In the genomic region with DNA sequence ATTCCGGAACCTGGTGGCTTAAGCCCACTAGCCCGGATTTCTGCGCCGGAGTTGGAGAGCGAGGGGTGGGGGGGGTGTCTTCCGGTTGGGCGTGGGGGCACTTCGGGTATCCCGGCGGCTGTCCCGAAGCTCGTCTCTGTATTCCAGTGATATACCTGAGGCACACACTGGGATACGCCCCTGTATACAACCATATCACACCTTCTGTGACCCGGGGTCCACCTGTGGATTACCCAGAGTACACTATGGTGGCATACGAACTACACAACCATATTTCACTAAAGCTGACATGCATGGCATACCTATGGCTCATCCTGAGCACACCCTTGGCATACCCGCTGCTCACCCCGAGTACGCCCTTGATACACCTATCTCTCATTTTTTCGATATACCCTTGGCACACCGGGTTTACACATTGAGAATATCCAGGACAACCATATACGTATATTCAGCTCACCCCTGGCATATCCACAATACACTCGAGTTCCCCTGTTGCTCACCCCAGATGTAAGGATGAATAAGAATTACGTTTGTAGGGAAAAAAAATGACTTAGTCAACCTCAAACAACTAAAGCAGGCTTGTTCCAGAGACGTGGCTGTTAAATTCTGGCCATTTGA, we compare ENCODE assay signal across 8 mouse cellular contexts. TPM values are rescaled to one million over a fixed set of nuclear protein-coding genes. Genes with fewer than 3 reads are reported as not detected.
A peak's percentile ranks its signal among the peaks of the same experiment; 100 is the strongest.
DNase-seq lines count a peak whose midpoint lies in the region; ATAC-seq and TF ChIP-seq lines count a peak whose summit lies in the region.

No protein-coding gene starts in this region.

- H3K9me3 ChIP-seq in kidney, embryonic 15.5 days (replicated peaks), result no peaks in the 10 kb centered on the region
- no peaks in the 10 kb centered on the region for H3K9me3 ChIP-seq in forebrain, postnatal 0 days (ENCODE audit: low read length)
- H3K9me3 ChIP-seq in midbrain, embryonic 13.5 days, result no peaks in the 10 kb centered on the region

- peaks cover 20% of the 10 kb centered on the region for H3K36me3 ChIP-seq in kidney, embryonic 15.5 days
- peaks cover 14% of the 10 kb centered on the region for H3K36me3 ChIP-seq in forebrain, postnatal 0 days (ENCODE audit: insufficient read depth)
- H3K36me3 ChIP-seq in midbrain, embryonic 13.5 days, result peaks cover 23% of the 10 kb centered on the region

- no peaks in the 10 kb centered on the region for H3K27me3 ChIP-seq in kidney, embryonic 15.5 days
- H3K27me3 ChIP-seq in forebrain, postnatal 0 days (ENCODE audit: insufficient read depth, low read length), result no peaks in the 10 kb centered on the region
- no peaks in the 10 kb centered on the region for H3K27me3 ChIP-seq in midbrain, embryonic 13.5 days

- WGBS in kidney, embryonic 15.5 days, result 14% methylated on average over 24 of the region's 24 CpGs
- whole genome bisulfite sequencing in forebrain, postnatal 0 days, result 13% methylated on average over 24 of the region's 24 CpGs
- WGBS in midbrain, embryonic 13.5 days, result 17% methylated on average over 24 of the region's 24 CpGs

- ATAC-seq in kidney, embryonic 15.5 days (replicated peaks; ENCODE audit: low FRiP score), result peak; percentile 6; the same call in 1 of the 2 replicates
- peak; percentile 1; the same call in 1 of the 2 replicates for ATAC-seq in forebrain, postnatal 0 days
- peak; percentile 55 for ATAC-seq in midbrain, embryonic 13.5 days

- peak overlapping the region; percentile 54 for H3K9ac ChIP-seq in kidney, embryonic 15.5 days
- H3K9ac ChIP-seq in forebrain, postnatal 0 days, result peak overlapping the region; percentile 98
- H3K9ac ChIP-seq in midbrain, embryonic 13.5 days (replicated peaks), result peak overlapping the region; percentile 96

- peaks cover 26% of the 10 kb centered on the region for H3K4me1 ChIP-seq in kidney, embryonic 15.5 days
- peaks cover 22% of the 10 kb centered on the region for H3K4me1 ChIP-seq in forebrain, postnatal 0 days (ENCODE audit: insufficient read depth)
- H3K4me1 ChIP-seq in midbrain, embryonic 13.5 days (replicated peaks), result peaks cover 36% of the 10 kb centered on the region

- no peak for TF ChIP-seq CTCF in forebrain, postnatal 0 days (IDR thresholded peaks at IDR 0.05; ENCODE audit: low read depth)

- H3K27ac ChIP-seq in kidney, embryonic 15.5 days, result peak overlapping the region; percentile 96
- H3K27ac ChIP-seq in forebrain, postnatal 0 days (ENCODE audit: low read depth, low read length), result peak overlapping the region; percentile 100
- peak overlapping the region; percentile 100 for H3K27ac ChIP-seq in midbrain, embryonic 13.5 days

- DNase-seq in kidney, postnatal 25 days, result no peak
- DNase-seq in NIH3T3 (ENCODE audit: low read depth), result peak; percentile 18
- DNase-seq in forebrain, postnatal 0 days, result no peak
- no peak for DNase-seq in retina, postnatal 1 day
- no peak for DNase-seq in adrenal gland, postnatal 36 days
- no peak for DNase-seq in layer of hippocampus, adult 18-20 months (ENCODE audit: low spot score in 2 of 2)

- H3K4me3 ChIP-seq in kidney, embryonic 15.5 days (replicated peaks), result peak overlapping the region; percentile 57
- peak overlapping the region; percentile 70 for H3K4me3 ChIP-seq in forebrain, postnatal 0 days (ENCODE audit: low read depth, low read length)
- H3K4me3 ChIP-seq in midbrain, embryonic 13.5 days (replicated peaks), result peak overlapping the region; percentile 72

- peak overlapping the region; percentile 98 for H3K4me2 ChIP-seq in kidney, embryonic 15.5 days
- H3K4me2 ChIP-seq in forebrain, postnatal 0 days (ENCODE audit: low read depth), result peak overlapping the region; percentile 100
- peak overlapping the region; percentile 97 for H3K4me2 ChIP-seq in midbrain, embryonic 13.5 days (replicated peaks)

RNA-seq across cellular contexts. Expression of a gene that starts 0.9 kb away (rescaled TPM):
- polyA plus RNA-seq in kidney, embryonic 15.5 days (2015; fragmentation: Nextera tagmentation; extraction: Ambion mirVana), result 52.8 and 54.4 TPM in 2 replicates
- 25.2 and 33.2 TPM in 2 replicates for total RNA-seq in forebrain, postnatal 0 days (2014; rRNA removed)
- 32.9 and 34.7 TPM in 2 replicates for polyA plus RNA-seq in forebrain, postnatal 0 days (2015; fragmentation: Nextera tagmentation; extraction: Ambion mirVana)
- 76.6 and 77.3 TPM in 2 replicates for polyA plus RNA-seq in midbrain, embryonic 13.5 days (2015; fragmentation: Nextera tagmentation; extraction: Ambion mirVana)
- 10 to 100 TPM; 23.9 to 27.1 TPM for total RNA-seq in adrenal gland, postnatal 36 days (2021)
- total RNA-seq in layer of hippocampus, adult 18-20 months (2021), result 10 to 100 TPM; 29.2 to 30.5 TPM

RNA-seq across cellular contexts. Expression of a gene that starts 1.0 kb away (rescaled TPM):
- 68.2 and 81.1 TPM in 2 replicates for polyA plus RNA-seq in kidney, embryonic 15.5 days (2015; fragmentation: Nextera tagmentation; extraction: Ambion mirVana)
- 238 and 239 TPM in 2 replicates for total RNA-seq in forebrain, postnatal 0 days (2014; rRNA removed)
- 282 and 289 TPM in 2 replicates for polyA plus RNA-seq in forebrain, postnatal 0 days (2015; fragmentation: Nextera tagmentation; extraction: Ambion mirVana)
- 140 and 148 TPM in 2 replicates for polyA plus RNA-seq in midbrain, embryonic 13.5 days (2015; fragmentation: Nextera tagmentation; extraction: Ambion mirVana)
- 10 to 100 TPM; 25.8 to 37.5 TPM for total RNA-seq in adrenal gland, postnatal 36 days (2021)
- 10 to 100 TPM; 66.3 to 79.6 TPM for total RNA-seq in layer of hippocampus, adult 18-20 months (2021)

RNA-seq across cellular contexts. Expression of a gene that starts 10.2 kb away (rescaled TPM):
- polyA plus RNA-seq in kidney, embryonic 15.5 days (2015; fragmentation: Nextera tagmentation; extraction: Ambion mirVana), result 33.1 and 39.6 TPM in 2 replicates
- 1.0 and 1.1 TPM in 2 replicates for total RNA-seq in forebrain, postnatal 0 days (2014; rRNA removed)
- 0.74 and 0.82 TPM in 2 replicates for polyA plus RNA-seq in forebrain, postnatal 0 days (2015; fragmentation: Nextera tagmentation; extraction: Ambion mirVana)
- 0.23 and 0.31 TPM in 2 replicates for polyA plus RNA-seq in midbrain, embryonic 13.5 days (2015; fragmentation: Nextera tagmentation; extraction: Ambion mirVana)
- total RNA-seq in adrenal gland, postnatal 36 days (2021), result 1 to 10 TPM; 1.8 to 3.2 TPM
- total RNA-seq in layer of hippocampus, adult 18-20 months (2021), result 1 to 10 TPM; 5.0 to 9.0 TPM

RNA-seq across cellular contexts. Expression of a gene that starts 36.7 kb away (rescaled TPM):
- polyA plus RNA-seq in kidney, embryonic 15.5 days (2015; fragmentation: Nextera tagmentation; extraction: Ambion mirVana), result 1.4 and 1.8 TPM in 2 replicates
- total RNA-seq in forebrain, postnatal 0 days (2014; rRNA removed), result 0.31 and 0.38 TPM in 2 replicates
- polyA plus RNA-seq in forebrain, postnatal 0 days (2015; fragmentation: Nextera tagmentation; extraction: Ambion mirVana), result 0.90 and 0.98 TPM in 2 replicates
- 0.43 and 0.68 TPM in 2 replicates for polyA plus RNA-seq in midbrain, embryonic 13.5 days (2015; fragmentation: Nextera tagmentation; extraction: Ambion mirVana)
- total RNA-seq in adrenal gland, postnatal 36 days (2021), result under 1 TPM in 1 of 2 experiments, not detected in 1; 0.56 TPM
- not detected for total RNA-seq in layer of hippocampus, adult 18-20 months (2021)

RNA-seq across cellular contexts. Expression of a gene that starts 49.5 kb away (rescaled TPM):
- 41.1 and 43.5 TPM in 2 replicates for polyA plus RNA-seq in kidney, embryonic 15.5 days (2015; fragmentation: Nextera tagmentation; extraction: Ambion mirVana)
- not detected in 2 replicates for total RNA-seq in forebrain, postnatal 0 days (2014; rRNA removed)
- 2.9 and 3.9 TPM in 2 replicates for polyA plus RNA-seq in forebrain, postnatal 0 days (2015; fragmentation: Nextera tagmentation; extraction: Ambion mirVana)
- polyA plus RNA-seq in midbrain, embryonic 13.5 days (2015; fragmentation: Nextera tagmentation; extraction: Ambion mirVana), result 1.0 TPM in 2 replicates
- 1 to 10 TPM in 1 of 2 experiments, under 1 TPM in 1; 0.63 to 1.2 TPM for total RNA-seq in adrenal gland, postnatal 36 days (2021)
- total RNA-seq in layer of hippocampus, adult 18-20 months (2021), result not detected

Comparison
In these comparisons a context has a peak if more than half of its experiments do, and no peak if none do; other contexts are left out.
1. ATAC-seq: peak in every context shown above with its lines; median percentile 55 in midbrain, embryonic 13.5 days; 6 in kidney, embryonic 15.5 days; 1 in forebrain, postnatal 0 days.